Mouse (Mus musculus): ENCODE results near the gene Map1s.

- TF ChIP-seq POLR2A (IDR thresholded peaks at IDR 0.05; ENCODE audit: low read depth, low read length) (no peak), CTCF (conservative IDR thresholded peaks at IDR 0.05; ENCODE audit: insufficient read depth, insufficient read length, low read depth, low read length) (no peak)
Observed at GRCm38 (mm10) chr8:70933036-70933435, 27.3 kb downstream of the Map1s start.

All from kidney, adult 2 months (tissue).